In the genomic region with DNA sequence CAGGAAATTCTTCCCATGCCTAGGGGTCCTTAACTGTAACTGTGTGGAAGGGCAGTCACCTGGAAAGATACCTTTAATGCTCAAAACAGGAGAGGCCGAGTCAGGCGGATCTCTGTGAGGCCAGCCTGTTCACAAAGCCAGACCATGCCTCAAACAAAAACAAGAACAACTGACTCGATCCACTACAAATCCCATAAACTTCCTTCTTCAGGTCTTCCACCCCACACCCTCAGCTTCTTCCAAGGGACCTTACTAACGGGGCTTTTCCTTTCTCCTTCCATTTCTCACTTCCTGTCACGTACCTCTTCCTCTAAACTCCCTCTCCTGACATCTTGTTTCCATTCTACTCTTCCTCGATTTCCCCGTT, we compare ENCODE assay signal across 8 mouse cellular contexts. TPM values are rescaled to one million over a fixed set of nuclear protein-coding genes. Genes with fewer than 3 reads are reported as not detected.
A peak's percentile ranks its signal among the peaks of the same experiment; 100 is the strongest.
DNase-seq lines count a peak whose midpoint lies in the region; ATAC-seq and TF ChIP-seq lines count a peak whose summit lies in the region.

No protein-coding gene starts in this region.

- no peak for ATAC-seq in forebrain, embryonic 13.5 days
- no peak for ATAC-seq in liver, embryonic 14.5 days (ENCODE audit: insufficient read depth)

- no peak for TF ChIP-seq RAD21 in CH12.LX (IDR thresholded peaks at IDR 0.05; ENCODE audit: low read depth, low read length)

- no peak for TF ChIP-seq POLR2A in heart, adult 2 months (IDR thresholded peaks at IDR 0.05; ENCODE audit: insufficient read depth, low read depth, low read length)
- no peak for TF ChIP-seq POLR2A in CH12.LX (IDR thresholded peaks at IDR 0.05; ENCODE audit: low read depth, low read length)

- dilution Hi-C loops in CH12.LX (cut with MboI; ENCODE audit: extremely low pct_ligation_motif_present, extremely low pct_unique_long_range_greater_than_20kb, low sequenced_read_pairs) = no loop called here

- no peaks in the 10 kb centered on the region for H3K9me3 ChIP-seq in CH12.LX (replicated peaks; ENCODE audit: low read length)
- H3K9me3 ChIP-seq in forebrain, embryonic 13.5 days (replicated peaks) = no peaks in the 10 kb centered on the region
- H3K9me3 ChIP-seq in liver, embryonic 14.5 days (ENCODE audit: control insufficient read depth, low read length) = no peaks in the 10 kb centered on the region

- no peaks in the 10 kb centered on the region for H3K27me3 ChIP-seq in heart, adult 2 months (ENCODE audit: control insufficient read depth, insufficient read depth, low read length)
- H3K27me3 ChIP-seq in CH12.LX (replicated peaks) = no peaks in the 10 kb centered on the region
- no peaks in the 10 kb centered on the region for H3K27me3 ChIP-seq in forebrain, embryonic 13.5 days
- H3K27me3 ChIP-seq in liver, embryonic 14.5 days (ENCODE audit: control insufficient read depth, insufficient read depth, low read length) = no peaks in the 10 kb centered on the region

- 19% methylated on average over 7 of the region's 7 CpGs for WGBS in heart, adult 2 months
- 18% methylated on average over 7 of the region's 7 CpGs for WGBS in forebrain, embryonic 13.5 days
- WGBS in liver, embryonic 14.5 days (ENCODE audit: insufficient replicate concordance) = 8% methylated on average over 7 of the region's 7 CpGs

- no peaks in the 10 kb centered on the region; the same call in 1 of the 2 replicates for H3K36me3 ChIP-seq in heart, adult 2 months (ENCODE audit: control insufficient read depth, insufficient read depth, low read length)
- H3K36me3 ChIP-seq in CH12.LX (replicated peaks in 1 of 2; ENCODE audit: control insufficient read depth in 1 of 2, insufficient read depth in 1 of 2, low read length in 1 of 2) = peaks cover 20 to 25% of the 10 kb centered on the region in 2 experiments
- H3K36me3 ChIP-seq in forebrain, embryonic 13.5 days (ENCODE audit: poor library complexity, severe bottlenecking) = peaks cover 22% of the 10 kb centered on the region
- H3K36me3 ChIP-seq in liver, embryonic 14.5 days (replicated peaks; ENCODE audit: control insufficient read depth, insufficient read depth, low read depth) = peaks cover 20% of the 10 kb centered on the region

- H3K4me2 ChIP-seq in CH12.LX (ENCODE audit: insufficient read depth, low read depth, poor library complexity, severe bottlenecking) = peak overlapping the region; percentile 59
- peak overlapping the region; percentile 72 for H3K4me2 ChIP-seq in forebrain, embryonic 13.5 days
- peak overlapping the region; percentile 89 for H3K4me2 ChIP-seq in liver, embryonic 14.5 days (ENCODE audit: low read depth)

- peak overlapping the region; percentile 94 for H3K27ac ChIP-seq in heart, adult 2 months
- peak overlapping the region; percentile 40; the same call in 1 of the 2 replicates for H3K27ac ChIP-seq in CH12.LX (ENCODE audit: insufficient read depth, low read depth)
- H3K27ac ChIP-seq in forebrain, embryonic 13.5 days = peak overlapping the region; percentile 93
- peak overlapping the region; percentile 82 for H3K27ac ChIP-seq in liver, embryonic 14.5 days

- no peak for TF ChIP-seq CTCF in heart, adult 2 months (IDR thresholded peaks at IDR 0.05)
- TF ChIP-seq CTCF in CH12.LX (conservative IDR thresholded peaks at IDR 0.05 in 1 of 2, IDR thresholded peaks at IDR 0.05 in 1 of 2; ENCODE audit: low read depth in 2 of 2, low read length in 2 of 2) = no peak
- no peak for TF ChIP-seq CTCF in liver, embryonic 14.5 days (IDR thresholded peaks at IDR 0.05; ENCODE audit: low read depth)

- in situ Hi-C loops in CH12.LX (cut with MboI; ENCODE audit: low pct_ligation_motif_present, low pct_unique_long_range_greater_than_20kb, low sequenced_read_pairs) = no loop called here

- H3K4me3 ChIP-seq in heart, adult 2 months = peak overlapping the region; percentile 91
- peak overlapping the region; percentile 48 to 88 (median 83) for H3K4me3 ChIP-seq in CH12.LX (replicated peaks in 1 of 3; ENCODE audit: low read depth in 2 of 3, low read length in 2 of 3, poor library complexity in 1 of 3)
- peak overlapping the region; percentile 94 for H3K4me3 ChIP-seq in forebrain, embryonic 13.5 days
- peak overlapping the region; percentile 63 to 66 for H3K4me3 ChIP-seq in liver, embryonic 14.5 days (ENCODE audit: insufficient read depth in 1 of 2, low read depth in 2 of 2, low read length in 2 of 2)

- H3K4me1 ChIP-seq in heart, adult 2 months (ENCODE audit: control insufficient read depth, insufficient read depth, low read length) = peaks cover 4% of the 10 kb centered on the region; the same call in 1 of the 2 replicates
- H3K4me1 ChIP-seq in CH12.LX (ENCODE audit: control insufficient read depth in 1 of 2, insufficient read depth in 2 of 2) = peaks cover 7 to 35% of the 10 kb centered on the region in 2 experiments
- H3K4me1 ChIP-seq in forebrain, embryonic 13.5 days = peaks cover 55% of the 10 kb centered on the region
- peaks cover 16 to 26% of the 10 kb centered on the region in 2 experiments for H3K4me1 ChIP-seq in liver, embryonic 14.5 days (replicated peaks; ENCODE audit: control insufficient read depth in 2 of 2, insufficient read depth in 2 of 2, low read length in 1 of 2)

- peak in 1 of 2 experiments; percentile 12 for DNase-seq in heart, adult 2 months
- no peak for DNase-seq in heart, postnatal 4 days
- DNase-seq in CH12.LX (ENCODE audit: extremely low read depth) = no peak
- DNase-seq in liver, embryonic 14.5 days (ENCODE audit: low read depth in 3 of 3, low spot score in 3 of 3) = no peak
- no peak for DNase-seq in frontal cortex, postnatal 25 days (ENCODE audit: low spot score in 2 of 2)
- DNase-seq in left cerebral cortex, postnatal 36 days (ENCODE audit: low spot score in 2 of 2) = no peak
- DNase-seq in left cerebral cortex, adult 8-10 months (ENCODE audit: low spot score in 2 of 2) = no peak

- peak overlapping the region; percentile 53 for H3K9ac ChIP-seq in heart, adult 2 months (ENCODE audit: low read depth, low read length)
- peak overlapping the region; percentile 78 for H3K9ac ChIP-seq in CH12.LX (ENCODE audit: insufficient read depth, low read depth)
- H3K9ac ChIP-seq in forebrain, embryonic 13.5 days = peak overlapping the region; percentile 73
- peak overlapping the region; percentile 92 for H3K9ac ChIP-seq in liver, embryonic 14.5 days (replicated peaks)

- TF ChIP-seq EP300 in heart, adult 2 months (IDR thresholded peaks at IDR 0.05; ENCODE audit: insufficient read depth, low read depth, low read length) = no peak
- TF ChIP-seq EP300 in CH12.LX (IDR thresholded peaks at IDR 0.05; ENCODE audit: low read length) = no peak
- no peak for TF ChIP-seq EP300 in liver, embryonic 14.5 days (IDR thresholded peaks at IDR 0.05; ENCODE audit: low read depth)

- H3K79me2 ChIP-seq in heart, adult 2 months (replicated peaks; ENCODE audit: control insufficient read depth, insufficient read depth, low read length) = peaks cover 6% of the 10 kb centered on the region
- H3K79me2 ChIP-seq in CH12.LX (replicated peaks; ENCODE audit: control insufficient read depth, extremely low read depth, insufficient read depth, poor library complexity, severe bottlenecking) = peaks cover 26% of the 10 kb centered on the region

- intact Hi-C loops in heart, adult 2 months (cut with DNase I) = loop anchor here (5.0 kb wide), 2 partner anchors 169 to 189 kb away; no protein-coding TSS in a partner anchor
- intact Hi-C loops in left cerebral cortex, postnatal 36 days (cut with DNase I) = loop anchor here (5.0 to 10.0 kb wide), 3 partner anchors 44 to 239 kb away; a partner anchor contains a TSS

TF ChIP-seq in CH12.LX, 34 proteins besides CTCF, POLR2A, EP300 and RAD21:
- TF ChIP-seq UBTF (IDR thresholded peaks at IDR 0.05; ENCODE audit: low read depth, low read length) (0 out of 2 replicates have a peak, but pooled peaks have one; percentile 36), MAZ (IDR thresholded peaks at IDR 0.05; ENCODE audit: low read depth, low read length) (no peak)

RNA-seq across cellular contexts. Expression of a gene that starts 3.9 kb away (rescaled TPM):
- total RNA-seq in heart, adult 2 months (2021) = 10 to 100 TPM in 1 of 2 experiments, 1 to 10 TPM in 1; 9.2 to 10.3 TPM
- polyA plus RNA-seq in heart, adult 2 months (2012; rRNA removed) = 11.8 and 12.6 TPM in 2 replicates
- 10 to 100 TPM; 13.5 to 16.3 TPM for total RNA-seq in heart, postnatal 4 days (2021)
- total RNA-seq in CH12.LX (2012; rRNA removed) (11.2 and 11.8 TPM in 2 replicates), CH12.LX (2014; rRNA removed) (2.8 and 3.4 TPM in 2 replicates)
- polyA plus RNA-seq in CH12.LX (2012; ENCODE audit: insufficient read length, low read depth) = 11.9 and 13.3 TPM in 2 replicates
- 33.5 and 38.1 TPM in 2 replicates for polyA plus RNA-seq in forebrain, embryonic 13.5 days (2015; fragmentation: Nextera tagmentation; extraction: Ambion mirVana)
- 6.3 and 6.9 TPM in 2 replicates for polyA plus RNA-seq in liver, embryonic 14.5 days (2012; rRNA removed)
- 6.6 and 7.3 TPM in 2 replicates for polyA plus RNA-seq in liver, embryonic 14.5 days (2014; fragmentation: Nextera tagmentation; extraction: Ambion mirVana)
- 10 to 100 TPM; 34.9 to 40.4 TPM for total RNA-seq in left cerebral cortex, postnatal 36 days (2021)
- 10 to 100 TPM; 36.8 to 40.0 (median 37.1) TPM for total RNA-seq in left cerebral cortex, adult 8-10 months (2022)

RNA-seq across cellular contexts. Expression of a gene that starts 4.1 kb away (rescaled TPM):
- total RNA-seq in heart, adult 2 months (2021) = 1 to 10 TPM; 4.5 to 4.6 TPM
- 10.3 and 12.1 TPM in 2 replicates for polyA plus RNA-seq in heart, adult 2 months (2012; rRNA removed)
- total RNA-seq in heart, postnatal 4 days (2021) = 10 to 100 TPM; 14.0 to 15.7 TPM
- total RNA-seq in CH12.LX (2012; rRNA removed) = 0.88 and 2.1 TPM in 2 replicates
- 0.80 and 1.0 TPM in 2 replicates for total RNA-seq in CH12.LX (2014; rRNA removed)
- polyA plus RNA-seq in CH12.LX (2012; ENCODE audit: insufficient read length, low read depth) = 1.5 and 2.0 TPM in 2 replicates
- 12.8 and 14.7 TPM in 2 replicates for polyA plus RNA-seq in forebrain, embryonic 13.5 days (2015; fragmentation: Nextera tagmentation; extraction: Ambion mirVana)
- polyA plus RNA-seq in liver, embryonic 14.5 days (2012; rRNA removed) = 4.9 and 6.1 TPM in 2 replicates
- polyA plus RNA-seq in liver, embryonic 14.5 days (2014; fragmentation: Nextera tagmentation; extraction: Ambion mirVana) = 0.37 and 0.54 TPM in 2 replicates
- total RNA-seq in left cerebral cortex, postnatal 36 days (2021) = 100 to 1,000 TPM; 225 to 248 TPM
- total RNA-seq in left cerebral cortex, adult 8-10 months (2022) = 100 to 1,000 TPM; 201 to 224 (median 207) TPM

Comparison
In these comparisons a context has a peak if more than half of its experiments do, and no peak if none do; other contexts are left out.
1. H3K27ac ChIP-seq: peak in every context shown above with its lines; median percentile 94 in heart, adult 2 months; 93 in forebrain, embryonic 13.5 days; 82 in liver, embryonic 14.5 days; 40 in CH12.LX.
2. RNA of a gene that starts 4.1 kb away (total RNA-seq): 225 to 248 TPM in left cerebral cortex, postnatal 36 days and 201 to 224 TPM in left cerebral cortex, adult 8-10 months; 14.0 to 15.7 TPM in heart, postnatal 4 days, 4.5 to 4.6 TPM in heart, adult 2 months and 0.80 to 2.1 TPM in CH12.LX; every median in the first group is over 10 times any median in the second.
3. Peak in every context shown above with its lines, with median percentiles within 50 percentile points of each other: H3K4me3 ChIP-seq, H3K9ac ChIP-seq and H3K4me2 ChIP-seq.